Mouse (Mus musculus): ENCODE results near the gene Gdf15.
A peak's percentile ranks its signal among the peaks of the same experiment; 100 is the strongest.

Gene Gdf15

GRCm38 (mm10) chr8:70632346-70632892 lies at the start of gene Gdf15:
Gdf15 (minus strand) TSS chr8:70632456.
- DNase-seq: no peak

- no peak for DNase-seq
Observed at GRCm38 (mm10) chr8:70681410-70681809, 49.2 kb upstream of the Gdf15 start.

GRCm38 (mm10) chr8:70680039-70680438 lies 47.8 kb upstream of the Gdf15 start:
- no peak for DNase-seq

GRCm38 (mm10) chr8:70679404-70679803 lies 47.1 kb upstream of the Gdf15 start:
- DNase-seq: no peak

- DNase-seq: no peak
Observed at GRCm38 (mm10) chr8:70678679-70679078, 46.4 kb upstream of the Gdf15 start.

- DNase-seq: no peak
Observed at GRCm38 (mm10) chr8:70677451-70678080, 45.3 kb upstream of the Gdf15 start.

GRCm38 (mm10) chr8:70675336-70675735 lies 43.1 kb upstream of the Gdf15 start:
- no peak for DNase-seq

GRCm38 (mm10) chr8:70674716-70675115 lies 42.5 kb upstream of the Gdf15 start:
- no peak for DNase-seq

- DNase-seq: no peak
Observed at GRCm38 (mm10) chr8:70674109-70674508, 41.9 kb upstream of the Gdf15 start.

GRCm38 (mm10) chr8:70673079-70673856 lies 41.0 kb upstream of the Gdf15 start, which contains the start of gene Lsm4:
Lsm4 (plus strand) TSS chr8:70673248.
- peak; percentile 98 for DNase-seq

GRCm38 (mm10) chr8:70672325-70673078 lies 40.2 kb upstream of the Gdf15 start:
- DNase-seq: no peak

GRCm38 (mm10) chr8:70671615-70672324 lies 39.5 kb upstream of the Gdf15 start:
- DNase-seq: peak in 1 of 2 experiments; percentile 60

GRCm38 (mm10) chr8:70667071-70667470 lies 34.8 kb upstream of the Gdf15 start:
- DNase-seq: peak; percentile 66 to 79

- no peak for DNase-seq
Observed at GRCm38 (mm10) chr8:70665599-70665998, 33.3 kb upstream of the Gdf15 start.

GRCm38 (mm10) chr8:70664631-70665030 lies 32.4 kb upstream of the Gdf15 start:
- DNase-seq: no peak

GRCm38 (mm10) chr8:70663691-70664090 lies 31.4 kb upstream of the Gdf15 start:
- DNase-seq: no peak

GRCm38 (mm10) chr8:70660273-70660725 lies 28.0 kb upstream of the Gdf15 start, which contains the start of gene Pgpep1:
Pgpep1 (minus strand) TSS chr8:70660388.
- DNase-seq: peak; percentile 70 to 79

GRCm38 (mm10) chr8:70659604-70660272 lies 27.5 kb upstream of the Gdf15 start:
- peak; percentile 92 to 94 for DNase-seq

- peak; percentile 69 to 77 for DNase-seq
Observed at GRCm38 (mm10) chr8:70658897-70659603, 26.8 kb upstream of the Gdf15 start.

- DNase-seq: no peak
Observed at GRCm38 (mm10) chr8:70657739-70658138, 25.5 kb upstream of the Gdf15 start.

GRCm38 (mm10) chr8:70657214-70657613 lies 25.0 kb upstream of the Gdf15 start:
- DNase-seq: no peak
